Mouse (Mus musculus) lung, postnatal 4 days (tissue): ENCODE data around the gene Rasl12.
A peak's percentile ranks its signal among the peaks of the same experiment; 100 is the strongest.

Experiments
- DNase-seq, 2 experiments: peaks; one replicate each; pipeline ENCODE4 v3.0.0; 2021

Gene Rasl12

GRCm38 (mm10) chr9:65392638-65393364 lies 5.5 kb upstream of the Rasl12 start:
- DNase-seq = peak; percentile 69 to 78

DNA sequence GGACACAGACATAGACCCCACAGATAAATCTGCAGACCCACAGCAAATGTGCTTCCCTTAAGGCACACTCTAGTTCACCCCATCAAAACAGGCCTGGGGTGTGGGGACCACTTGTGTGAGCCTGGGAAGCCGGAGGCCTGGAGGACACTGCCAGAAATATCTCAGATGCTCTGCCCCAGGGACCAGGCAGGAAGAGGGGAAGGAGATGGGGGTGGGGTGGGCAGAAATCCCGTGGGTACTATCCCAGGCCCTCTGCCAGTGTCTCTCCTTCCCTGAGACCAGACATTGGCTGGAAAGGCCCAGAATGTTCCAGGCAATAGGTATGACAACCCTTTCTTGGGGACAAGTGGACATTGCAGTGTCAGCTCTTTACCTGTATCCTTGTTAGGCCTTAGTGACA lies 4.7 kb upstream of the Rasl12 start:
- DNase-seq = peak in 1 of 2 experiments; percentile 60

GRCm38 (mm10) chr9:65394360-65394759 lies 3.9 kb upstream of the Rasl12 start:
- DNase-seq = peak in 1 of 2 experiments; percentile 61

- peak in 1 of 2 experiments; percentile 66 for DNase-seq
Observed at GRCm38 (mm10) chr9:65399934-65400333, 1.6 kb downstream of the Rasl12 start.

GRCm38 (mm10) chr9:65404331-65405183 lies 6.3 kb downstream of the Rasl12 start:
- DNase-seq = peak; percentile 89 to 95

DNA sequence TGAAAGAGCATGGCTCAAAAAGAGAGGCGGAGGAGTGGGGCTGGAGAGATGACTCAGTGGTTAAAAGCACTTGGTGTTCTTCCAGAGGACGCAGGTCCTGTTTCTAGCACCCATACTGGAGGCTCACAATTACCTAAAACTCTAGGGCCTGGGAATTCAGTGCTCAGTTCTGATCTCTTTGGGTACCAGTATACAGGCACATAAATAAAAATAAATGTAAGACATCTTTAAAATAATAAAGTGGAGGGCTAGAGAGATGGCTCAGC lies 6.8 kb downstream of the Rasl12 start:
- DNase-seq = peak in 1 of 2 experiments; percentile 17

DNA sequence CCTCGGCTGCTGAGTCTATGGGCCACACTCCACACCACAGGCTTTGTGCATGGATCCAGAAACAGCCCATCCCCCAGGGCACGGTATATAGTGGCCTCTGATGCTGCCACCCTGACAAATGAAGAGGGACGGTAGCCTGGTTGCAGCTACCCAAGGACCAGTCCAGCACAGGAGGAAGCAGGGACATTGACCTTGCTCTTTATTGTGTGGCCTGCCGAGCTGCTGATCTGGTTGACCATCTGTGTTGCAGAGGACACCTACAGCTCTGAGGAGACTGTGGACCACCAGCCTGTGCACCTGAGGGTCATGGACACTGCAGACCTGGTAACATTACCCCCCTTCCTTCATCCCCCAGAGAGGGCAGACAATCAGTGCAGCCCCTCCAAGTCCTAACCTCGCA lies 9.0 kb downstream of the Rasl12 start:
- peak in 1 of 2 experiments; percentile 11 for DNase-seq

DNA sequence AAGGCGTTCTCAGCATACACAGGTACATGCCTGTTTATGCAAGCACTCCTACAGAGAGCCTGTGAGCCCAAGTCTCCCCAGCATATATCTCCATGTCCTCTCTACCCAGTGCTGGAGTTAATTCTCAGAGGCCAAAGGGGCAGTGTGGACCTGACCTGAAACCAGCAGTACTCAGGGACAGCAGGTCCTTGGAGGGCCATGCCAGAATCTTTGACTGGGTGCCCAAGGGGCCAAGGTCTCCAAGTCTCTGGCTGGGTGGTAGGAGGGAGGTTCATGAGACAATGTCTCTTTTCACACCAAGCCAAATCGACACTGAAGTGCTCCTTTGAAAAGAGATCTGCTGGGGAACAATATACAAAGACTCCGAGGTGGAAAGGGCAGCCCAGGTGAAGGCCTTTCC lies 9.6 kb downstream of the Rasl12 start:
- peak in 1 of 2 experiments; percentile 13 for DNase-seq

GRCm38 (mm10) chr9:65408871-65409295 lies 10.6 kb downstream of the Rasl12 start:
- peak; percentile 57 to 81 for DNase-seq

DNA sequence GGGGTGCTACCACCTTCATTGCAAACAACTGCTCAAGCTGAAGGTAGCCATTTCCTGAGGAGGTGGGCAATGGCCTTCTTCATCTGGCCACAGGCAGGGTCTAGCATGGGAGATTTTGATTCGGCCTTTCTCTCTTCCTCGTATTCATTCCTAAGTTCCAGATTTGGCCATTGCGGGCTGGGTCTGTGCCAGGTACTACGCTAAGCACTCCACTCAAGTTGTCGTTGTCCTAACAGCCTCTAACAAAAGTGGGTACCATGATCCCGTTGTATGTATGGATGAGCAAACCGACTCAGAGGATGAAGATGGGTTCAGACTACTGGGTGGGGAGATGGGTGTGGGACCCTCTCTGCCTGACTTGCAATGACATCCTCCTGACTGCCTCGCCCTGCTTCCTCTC lies 12.1 kb downstream of the Rasl12 start:
- peak in 1 of 2 experiments; percentile 39 for DNase-seq

DNA sequence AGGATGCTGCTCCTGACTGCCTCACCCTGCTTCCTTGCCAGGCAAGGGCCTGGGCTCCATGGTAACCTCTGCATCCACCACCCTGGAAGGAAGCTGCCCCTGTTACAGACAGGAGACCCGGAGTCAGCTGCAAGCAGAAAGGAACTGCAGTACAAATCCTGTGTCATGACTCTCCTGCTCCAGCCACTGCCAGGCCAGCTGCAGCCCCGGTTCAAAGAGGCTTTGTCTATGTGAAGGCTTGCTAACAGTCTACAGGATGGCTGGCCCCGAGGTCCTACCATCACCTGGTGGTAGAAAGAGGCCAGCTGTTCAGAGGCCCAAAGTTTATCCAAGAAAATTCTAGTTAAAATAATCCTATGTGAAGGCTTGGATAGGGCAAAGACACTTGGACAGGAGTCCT lies 13.0 kb downstream of the Rasl12 start:
- DNase-seq = no peak

GRCm38 (mm10) chr9:65417738-65418137 lies 19.4 kb downstream of the Rasl12 start:
- no peak for DNase-seq

DNA sequence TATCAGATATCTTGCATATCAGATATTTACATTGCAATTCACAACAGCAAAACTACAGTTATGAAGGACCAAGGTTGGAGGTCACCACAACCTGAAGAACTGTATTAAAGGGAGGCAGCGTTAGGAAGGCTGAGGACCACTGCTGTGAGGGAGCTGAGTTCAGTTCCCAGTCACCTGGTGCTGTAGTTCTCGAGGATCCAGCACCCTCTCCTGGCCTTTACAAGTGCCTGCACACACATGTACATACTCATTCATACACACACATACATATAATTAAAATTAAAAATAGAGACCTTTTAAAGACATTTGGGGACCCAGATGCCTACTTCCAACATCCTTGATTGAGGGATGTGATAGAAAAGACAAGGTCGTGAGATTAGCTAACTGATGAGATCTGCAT lies 21.3 kb downstream of the Rasl12 start:
- DNase-seq = no peak

DNA sequence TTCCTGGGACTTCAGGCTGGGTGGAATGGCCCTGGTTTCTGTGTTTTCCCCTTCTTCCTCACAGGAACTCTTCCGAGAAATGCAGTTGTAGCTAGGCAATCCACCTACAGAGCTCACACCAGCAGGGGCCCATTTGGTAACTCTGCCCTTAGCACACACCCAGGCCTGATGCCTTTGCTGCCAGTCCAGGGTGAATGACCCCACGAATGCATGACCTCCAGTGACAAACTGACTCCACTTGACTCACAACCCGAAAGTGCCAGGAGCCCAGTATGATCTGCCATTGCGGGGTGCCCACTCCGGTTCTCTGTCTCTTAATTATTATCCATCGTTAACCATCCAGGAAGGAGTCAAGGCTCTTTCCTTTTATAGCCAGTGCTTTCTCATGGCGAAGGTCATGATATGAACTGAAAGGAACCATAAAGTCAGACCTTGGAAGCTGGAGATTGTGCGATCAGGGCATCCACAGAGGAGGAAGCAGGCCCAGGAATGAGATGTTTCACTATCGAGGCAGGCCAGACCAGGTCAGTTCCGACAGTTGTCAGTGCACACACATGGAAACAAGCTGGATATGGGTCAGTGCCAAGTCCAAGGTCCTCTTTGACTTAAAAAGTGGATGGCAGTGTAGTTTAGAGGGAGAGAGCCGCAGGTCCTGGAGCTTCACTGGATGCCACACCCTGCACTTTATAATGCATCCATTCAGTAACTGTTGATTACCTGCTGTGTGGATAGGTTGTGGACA lies 24.6 kb downstream of the Rasl12 start, which contains the start of gene Slc51b:
Gene Slc51b (minus strand): TSS at position 196 of the 742 bp plus-strand sequence.
- DNase-seq = no peak

DNA sequence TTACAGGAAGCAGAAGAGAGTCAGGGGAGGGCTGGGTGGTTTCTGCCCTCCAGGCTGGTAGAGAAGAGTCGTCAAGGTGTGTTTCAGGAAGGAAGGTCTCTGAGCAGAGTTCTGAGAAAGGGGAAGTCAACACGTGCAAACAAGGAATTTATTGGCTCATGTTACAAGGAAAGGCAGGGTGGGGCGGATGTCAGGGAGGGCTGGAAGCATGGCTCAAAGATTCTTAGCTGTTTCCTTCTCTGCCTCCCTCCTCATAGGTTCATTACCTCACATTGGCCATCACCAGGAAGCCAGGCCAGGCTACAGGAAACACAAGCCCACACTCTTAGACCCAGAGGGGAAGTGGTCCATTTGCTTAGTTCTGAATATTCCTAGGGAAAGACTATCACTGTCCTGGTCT lies 26.1 kb downstream of the Rasl12 start:
- no peak for DNase-seq

DNA sequence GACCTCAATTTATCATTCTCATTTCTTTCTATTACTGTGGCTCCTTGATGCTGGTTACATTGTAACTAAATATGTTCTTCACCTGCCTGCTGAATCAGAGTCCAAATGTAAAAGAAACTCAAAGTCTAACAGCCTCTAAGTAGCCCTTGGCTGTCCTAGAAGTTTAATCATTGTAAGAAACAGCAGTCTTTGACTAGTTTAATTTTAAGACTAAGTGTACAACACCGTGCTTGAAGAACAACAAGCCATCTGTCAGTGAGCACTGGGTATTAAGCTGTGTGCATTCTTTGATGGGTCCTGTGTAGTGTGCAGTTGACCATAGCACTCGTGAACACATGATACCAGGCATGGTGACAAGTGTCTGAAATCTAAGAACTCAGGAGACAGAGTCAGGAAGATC lies 29.2 kb downstream of the Rasl12 start:
- DNase-seq = no peak

GRCm38 (mm10) chr9:65428003-65428402 lies 29.7 kb downstream of the Rasl12 start:
- DNase-seq = no peak

- DNase-seq = no peak
Observed at GRCm38 (mm10) chr9:65430401-65430800, 32.1 kb downstream of the Rasl12 start.

GRCm38 (mm10) chr9:65430921-65431320 lies 32.6 kb downstream of the Rasl12 start:
- no peak for DNase-seq

GRCm38 (mm10) chr9:65432236-65432635 lies 33.9 kb downstream of the Rasl12 start:
- DNase-seq = peak; percentile 71 to 90

DNA sequence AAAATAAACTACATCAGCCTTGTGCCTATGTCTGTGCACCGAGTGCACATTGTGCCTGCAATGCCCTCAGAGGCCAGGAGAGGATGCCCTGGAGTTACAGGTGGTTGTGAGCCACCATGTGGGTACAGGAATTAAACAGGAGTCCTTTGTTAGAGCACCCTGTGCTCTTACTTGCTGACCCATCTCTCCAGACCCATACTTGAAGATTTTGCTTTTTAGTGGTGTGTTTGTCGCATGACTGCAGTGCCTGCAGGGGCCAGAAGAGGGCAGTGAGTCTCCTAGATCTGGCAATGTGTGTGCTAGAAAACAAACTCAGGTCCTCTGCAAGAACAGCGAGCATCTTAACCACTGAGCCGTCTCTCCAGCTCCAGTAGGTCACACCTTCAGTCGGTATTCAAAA lies 35.8 kb downstream of the Rasl12 start:
- DNase-seq = peak; percentile 58 to 70

DNA sequence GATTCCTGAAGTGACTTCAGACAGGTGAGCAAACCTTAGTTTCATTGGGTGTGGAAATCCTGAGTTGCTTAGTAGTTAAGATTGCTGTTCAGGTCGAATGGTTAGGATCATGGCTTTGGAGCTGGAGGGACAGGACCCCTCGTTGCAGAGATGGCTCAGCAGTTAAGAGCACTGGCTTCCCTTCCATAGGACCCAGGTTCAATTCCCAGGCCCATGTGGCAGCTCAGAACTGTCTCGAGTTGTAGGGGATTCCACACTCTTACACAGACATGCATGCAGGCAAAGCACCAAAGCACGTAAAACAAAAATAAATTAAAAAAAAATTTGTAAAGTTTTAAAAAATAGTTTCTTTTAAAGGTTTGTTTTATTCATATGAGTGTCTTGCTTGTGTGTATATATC lies 36.9 kb downstream of the Rasl12 start:
- no peak for DNase-seq

- peak; percentile 95 to 96 for DNase-seq
Observed at GRCm38 (mm10) chr9:65435671-65436301, 37.5 kb downstream of the Rasl12 start, which contains the start of gene Mtfmt. Gene Mtfmt, plus strand, starts transcription at chr9:65435782.
